In genomic region chr7:142535116-142535515, GRCm38 (mm10) we compare ENCODE assay signal across 13 mouse cellular contexts. TPM values are rescaled to one million over a fixed set of nuclear protein-coding genes. Genes with fewer than 3 reads are reported as not detected.
DNase-seq lines count a peak whose midpoint lies in the region; ATAC-seq and TF ChIP-seq lines count a peak whose summit lies in the region.
"Had no signal": no experiment of that assay in that cellular context is flagged by ENCODE, and none has a peak within 500 bp of the region (broad histone marks: within the 10 kb centered on the region; RNA-seq: fewer than 3 reads in every experiment).

No protein-coding gene starts in this region.

- no peaks in the 10 kb centered on the region for H3K9me3 ChIP-seq in heart, postnatal 0 days (replicated peaks; ENCODE audit: control insufficient read depth, low read length)
- no peaks in the 10 kb centered on the region for H3K9me3 ChIP-seq in embryonic facial prominence, embryonic 13.5 days
- no peaks in the 10 kb centered on the region for H3K9me3 ChIP-seq in intestine, embryonic 15.5 days
- H3K9me3 ChIP-seq in liver, embryonic 14.5 days (ENCODE audit: control insufficient read depth, low read length), result no peaks in the 10 kb centered on the region
- H3K9me3 ChIP-seq: forebrain, embryonic 12.5 days had no signal

- no peak for TF ChIP-seq EP300 in heart, postnatal 0 days (IDR thresholded peaks at IDR 0.05; ENCODE audit: low read depth)
- TF ChIP-seq EP300 in liver, embryonic 14.5 days (IDR thresholded peaks at IDR 0.05; ENCODE audit: low read depth), result no peak

- H3K4me3 ChIP-seq in heart, postnatal 0 days (ENCODE audit: low read depth, low read length), result no peak overlapping the region
- no peak overlapping the region for H3K4me3 ChIP-seq in embryonic facial prominence, embryonic 13.5 days
- no peak overlapping the region for H3K4me3 ChIP-seq in intestine, embryonic 15.5 days (replicated peaks)
- no peak overlapping the region for H3K4me3 ChIP-seq in liver, embryonic 14.5 days (ENCODE audit: insufficient read depth in 1 of 2, low read depth in 2 of 2, low read length in 2 of 2)
- H3K4me3 ChIP-seq: forebrain, embryonic 12.5 days had no signal

- no peak for TF ChIP-seq CTCF in heart, postnatal 0 days (IDR thresholded peaks at IDR 0.05; ENCODE audit: low read depth)
- no peak for TF ChIP-seq CTCF in liver, embryonic 14.5 days (IDR thresholded peaks at IDR 0.05; ENCODE audit: low read depth)

- DNase-seq in heart, postnatal 0 days (ENCODE audit: low spot score), result no peak
- DNase-seq in heart, adult 11 months, result no peak
- no peak for DNase-seq in liver, embryonic 14.5 days (ENCODE audit: low read depth in 3 of 3, low spot score in 3 of 3)
- DNase-seq in ovary, postnatal 10 days (ENCODE audit: low spot score), result no peak
- DNase-seq: cerebellum, postnatal 36 days; kidney, postnatal 36 days; midbrain, embryonic 14.5 days had no signal

- WGBS in heart, postnatal 0 days, result 61% methylated on average over 4 of the region's 4 CpGs
- WGBS in embryonic facial prominence, embryonic 13.5 days, result 67% methylated on average over 4 of the region's 4 CpGs
- whole genome bisulfite sequencing in intestine, embryonic 15.5 days, result 45% methylated on average over 4 of the region's 4 CpGs
- 71% methylated on average over 4 of the region's 4 CpGs for WGBS in liver, embryonic 14.5 days (ENCODE audit: insufficient replicate concordance)

- no peak; the same call in 1 of the 2 replicates for ATAC-seq in heart, postnatal 0 days (ENCODE audit: insufficient read depth, low read depth)
- ATAC-seq in embryonic facial prominence, embryonic 13.5 days (ENCODE audit: insufficient number of reproducible peaks, insufficient read depth, low FRiP score, low TSS enrichment, low read depth), result no peak
- no peak for ATAC-seq in intestine, embryonic 15.5 days
- no peak for ATAC-seq in liver, embryonic 14.5 days (ENCODE audit: insufficient read depth)
- ATAC-seq in CD4-positive, CD25-positive, alpha-beta regulatory T cell, adult 4 months, result no peak

- peak overlapping the region; percentile 95 for H3K27ac ChIP-seq in heart, postnatal 0 days (ENCODE audit: low read depth)
- peak overlapping the region; percentile 97 for H3K27ac ChIP-seq in embryonic facial prominence, embryonic 13.5 days
- H3K27ac ChIP-seq in intestine, embryonic 15.5 days, result peak overlapping the region; percentile 97
- H3K27ac ChIP-seq in liver, embryonic 14.5 days, result peak overlapping the region; percentile 44; the same call in 1 of the 2 replicates

- peaks cover 10% of the 10 kb centered on the region for H3K36me3 ChIP-seq in heart, postnatal 0 days (replicated peaks; ENCODE audit: control insufficient read depth, insufficient read depth, low read length)
- peaks cover 13% of the 10 kb centered on the region for H3K36me3 ChIP-seq in embryonic facial prominence, embryonic 13.5 days
- H3K36me3 ChIP-seq in intestine, embryonic 15.5 days, result no peaks in the 10 kb centered on the region
- H3K36me3 ChIP-seq in liver, embryonic 14.5 days (replicated peaks; ENCODE audit: control insufficient read depth, insufficient read depth, low read depth), result no peaks in the 10 kb centered on the region

- no peak overlapping the region for H3K4me2 ChIP-seq in heart, postnatal 0 days (ENCODE audit: low read depth, low read length)
- no peak overlapping the region for H3K4me2 ChIP-seq in embryonic facial prominence, embryonic 13.5 days
- H3K4me2 ChIP-seq in intestine, embryonic 15.5 days (replicated peaks), result 0 out of 2 replicates have a peak overlapping the region, but pooled peaks have one; percentile 11
- H3K4me2 ChIP-seq in liver, embryonic 14.5 days (ENCODE audit: low read depth), result no peak overlapping the region
- H3K4me2 ChIP-seq: forebrain, embryonic 12.5 days had no signal

- no peaks in the 10 kb centered on the region for H3K27me3 ChIP-seq in heart, postnatal 0 days (ENCODE audit: control insufficient read depth, insufficient read depth, low read length)
- no peaks in the 10 kb centered on the region for H3K27me3 ChIP-seq in embryonic facial prominence, embryonic 13.5 days
- no peaks in the 10 kb centered on the region for H3K27me3 ChIP-seq in intestine, embryonic 15.5 days (replicated peaks)
- H3K27me3 ChIP-seq in liver, embryonic 14.5 days (ENCODE audit: control insufficient read depth, insufficient read depth, low read length), result no peaks in the 10 kb centered on the region

- peaks cover 15% of the 10 kb centered on the region for H3K4me1 ChIP-seq in heart, postnatal 0 days (ENCODE audit: control insufficient read depth, insufficient read depth)
- H3K4me1 ChIP-seq in embryonic facial prominence, embryonic 13.5 days, result peaks cover 70% of the 10 kb centered on the region
- H3K4me1 ChIP-seq in intestine, embryonic 15.5 days (replicated peaks), result peaks cover 64% of the 10 kb centered on the region
- peaks cover 9 to 44% of the 10 kb centered on the region in 2 experiments for H3K4me1 ChIP-seq in liver, embryonic 14.5 days (replicated peaks; ENCODE audit: control insufficient read depth in 2 of 2, insufficient read depth in 2 of 2, low read length in 1 of 2)

- 0 out of 2 replicates have a peak overlapping the region, but pooled peaks have one; percentile 3 for H3K9ac ChIP-seq in heart, postnatal 0 days (replicated peaks; ENCODE audit: low read depth, low read length)
- H3K9ac ChIP-seq in embryonic facial prominence, embryonic 13.5 days, result peak overlapping the region; percentile 44; the same call in 1 of the 2 replicates
- peak overlapping the region; percentile 75 for H3K9ac ChIP-seq in intestine, embryonic 15.5 days
- H3K9ac ChIP-seq in liver, embryonic 14.5 days (replicated peaks), result no peak overlapping the region
- H3K9ac ChIP-seq: forebrain, embryonic 12.5 days had no signal

RNA-seq across cellular contexts. Expression of gene Mrpl23, which starts 2.6 kb away (rescaled TPM):
- 87.2 and 90.9 TPM in 2 replicates for total RNA-seq in heart, postnatal 0 days (2014; rRNA removed; ENCODE audit: low replicate concordance)
- polyA plus RNA-seq in heart, postnatal 0 days (2015; fragmentation: Nextera tagmentation; extraction: Ambion mirVana), result 14.9 TPM in 2 replicates
- 36.0 and 36.7 TPM in 2 replicates for polyA plus RNA-seq in embryonic facial prominence, embryonic 13.5 days (2015; fragmentation: Nextera tagmentation; extraction: Ambion mirVana)
- polyA plus RNA-seq in intestine, embryonic 15.5 days (2015; fragmentation: Nextera tagmentation; extraction: Ambion mirVana), result 44.9 and 57.4 TPM in 2 replicates
- 24.4 and 45.9 TPM in 2 replicates for polyA plus RNA-seq in liver, embryonic 14.5 days (2012; rRNA removed)
- polyA plus RNA-seq in liver, embryonic 14.5 days (2014; fragmentation: Nextera tagmentation; extraction: Ambion mirVana), result 11.1 and 14.4 TPM in 2 replicates
- 1 to 10 TPM; 2.6 to 3.0 TPM for polyA plus RNA-seq in CD4-positive, CD25-positive, alpha-beta regulatory T cell, adult 4 months (2017; shearing (Covaris generic))

RNA-seq across cellular contexts. Expression of gene Tnnt3, which starts 36.5 kb away (rescaled TPM):
- 0.73 and 11.0 TPM in 2 replicates for total RNA-seq in heart, postnatal 0 days (2014; rRNA removed; ENCODE audit: low replicate concordance)
- 2.5 and 3.2 TPM in 2 replicates for polyA plus RNA-seq in heart, postnatal 0 days (2015; fragmentation: Nextera tagmentation; extraction: Ambion mirVana)
- 3.8 and 5.8 TPM in 2 replicates for polyA plus RNA-seq in embryonic facial prominence, embryonic 13.5 days (2015; fragmentation: Nextera tagmentation; extraction: Ambion mirVana)
- polyA plus RNA-seq in intestine, embryonic 15.5 days (2015; fragmentation: Nextera tagmentation; extraction: Ambion mirVana), result 1.4 and 4.3 TPM in 2 replicates
- 0.10 and 0.15 TPM in 2 replicates for polyA plus RNA-seq in liver, embryonic 14.5 days (2012; rRNA removed)
- 0.17 TPM in 1 of 2 replicates, not detected in the other for polyA plus RNA-seq in liver, embryonic 14.5 days (2014; fragmentation: Nextera tagmentation; extraction: Ambion mirVana)
- 1 to 10 TPM; 2.5 to 5.7 TPM for polyA plus RNA-seq in CD4-positive, CD25-positive, alpha-beta regulatory T cell, adult 4 months (2017; shearing (Covaris generic))
- total RNA-seq: left cerebral cortex, postnatal 36 days had no signal
- polyA plus RNA-seq: small intestine, adult 2 months had no signal

Comparison
In these comparisons a context has a peak if more than half of its experiments do, and no peak if none do; other contexts are left out.
1. H3K27ac ChIP-seq: peak in every context shown above with its lines; median percentile 97 in embryonic facial prominence, embryonic 13.5 days; 97 in intestine, embryonic 15.5 days; 95 in heart, postnatal 0 days; 44 in liver, embryonic 14.5 days.